Mouse (Mus musculus) c-Kit-positive CD71-negative TER-119-negative erythroid progenitor cells, embryonic 14.5 days (primary cell): ENCODE results near the gene Efna4.

Experiments
- DNase-seq: peaks from one replicate; pipeline ENCODE4 v3.0.0-alpha.2; 2013; ENCODE audit warnings: low read depth

Efna4 gene

GRCm38 (mm10) chr3:89337721-89338578, at the start of gene Efna4:
Gene Efna4 (minus strand): TSS chr3:89338028.
- DNase-seq, result no peak

- no peak for DNase-seq
Measured at GRCm38 (mm10) chr3:89386438-89387420, 48.9 kb upstream of the Efna4 start.

- no peak for DNase-seq
Measured at GRCm38 (mm10) chr3:89385451-89385850, 47.6 kb upstream of the Efna4 start.

GRCm38 (mm10) chr3:89384331-89385076, 46.7 kb upstream of the Efna4 start:
- no peak for DNase-seq

DNA sequence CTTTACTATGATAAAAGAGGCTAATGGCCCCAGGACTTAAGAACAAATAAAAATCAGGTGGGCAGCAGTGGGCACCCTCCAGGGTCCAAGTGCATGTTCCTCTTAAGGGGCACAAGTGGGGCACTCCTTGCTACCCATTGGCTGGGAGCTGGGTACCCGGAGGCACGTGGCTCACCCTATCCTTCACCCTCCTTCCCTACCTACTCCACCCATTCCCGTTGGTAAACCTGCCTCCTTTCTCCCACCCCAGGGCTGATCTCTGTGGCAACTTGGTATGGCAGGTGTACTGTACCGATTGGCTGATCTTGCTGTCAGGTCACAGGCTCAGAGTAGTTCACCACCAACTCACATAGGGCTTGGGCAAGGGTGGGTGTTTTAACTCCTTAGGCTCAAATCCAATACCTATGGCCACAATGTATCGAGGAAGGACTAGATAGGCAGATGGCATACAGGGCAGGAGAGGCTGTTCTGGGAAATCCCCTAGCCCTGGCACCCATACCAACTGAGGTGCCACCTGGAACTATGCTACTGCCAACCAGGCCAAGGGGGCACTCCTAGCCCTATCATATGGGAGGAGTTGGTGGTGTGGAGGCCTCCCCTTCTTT, 45.9 kb upstream of the Efna4 start:
- no peak for DNase-seq

GRCm38 (mm10) chr3:89382950-89383349, 45.1 kb upstream of the Efna4 start:
- DNase-seq, result no peak

GRCm38 (mm10) chr3:89382033-89382882, 44.4 kb upstream of the Efna4 start:
- no peak for DNase-seq

DNA sequence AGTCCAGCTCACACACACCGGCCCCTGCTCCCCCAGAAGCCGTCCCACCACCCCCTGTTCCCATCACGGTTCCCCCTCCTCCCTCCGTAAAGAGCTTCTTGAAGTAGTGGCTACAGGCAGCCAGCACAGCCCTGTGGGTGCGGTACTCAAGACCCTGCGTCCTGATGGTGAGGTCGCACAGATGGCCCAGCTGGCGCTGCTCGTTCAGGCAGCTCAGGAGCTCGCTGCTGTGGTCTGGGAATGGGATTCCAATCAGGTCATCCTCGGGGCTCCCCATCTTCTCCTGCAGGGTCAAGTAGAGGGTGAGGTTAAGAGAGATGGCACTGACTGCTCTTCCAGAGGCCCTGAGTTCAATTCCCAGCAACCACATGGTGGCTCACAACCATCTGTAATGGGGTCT, 43.4 kb upstream of the Efna4 start:
- no peak for DNase-seq

DNA sequence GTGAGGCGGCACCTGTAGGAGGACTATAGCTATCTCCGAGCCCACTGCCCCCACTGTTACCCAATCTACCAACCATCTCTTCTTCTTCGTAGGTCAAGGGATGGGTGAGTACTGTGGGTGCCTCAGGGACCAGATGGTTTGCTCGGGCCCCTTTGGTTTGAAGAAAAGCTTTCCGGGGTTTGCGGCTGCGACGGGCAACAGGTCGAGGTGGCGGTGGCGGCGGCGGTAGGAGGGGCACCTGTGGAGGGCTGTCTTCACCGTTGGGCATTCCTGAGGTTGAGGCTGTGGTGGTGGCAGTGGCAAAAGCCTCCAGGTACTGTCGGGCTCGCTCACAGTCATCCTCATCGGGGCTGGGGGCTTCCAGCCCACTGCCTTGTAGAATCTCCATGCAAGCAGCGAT, 42.9 kb upstream of the Efna4 start:
- DNase-seq, result no peak

- no peak for DNase-seq
Measured at GRCm38 (mm10) chr3:89380291-89380690, 42.5 kb upstream of the Efna4 start.

- DNase-seq, result no peak
Measured at GRCm38 (mm10) chr3:89379388-89380131, 41.7 kb upstream of the Efna4 start.

GRCm38 (mm10) chr3:89378394-89379067, 40.7 kb upstream of the Efna4 start:
- DNase-seq, result peak; percentile 67

- no peak for DNase-seq
Measured at GRCm38 (mm10) chr3:89377831-89378230, 40.0 kb upstream of the Efna4 start.

- DNase-seq, result no peak
Measured at GRCm38 (mm10) chr3:89373581-89374231, 35.9 kb upstream of the Efna4 start.

DNA sequence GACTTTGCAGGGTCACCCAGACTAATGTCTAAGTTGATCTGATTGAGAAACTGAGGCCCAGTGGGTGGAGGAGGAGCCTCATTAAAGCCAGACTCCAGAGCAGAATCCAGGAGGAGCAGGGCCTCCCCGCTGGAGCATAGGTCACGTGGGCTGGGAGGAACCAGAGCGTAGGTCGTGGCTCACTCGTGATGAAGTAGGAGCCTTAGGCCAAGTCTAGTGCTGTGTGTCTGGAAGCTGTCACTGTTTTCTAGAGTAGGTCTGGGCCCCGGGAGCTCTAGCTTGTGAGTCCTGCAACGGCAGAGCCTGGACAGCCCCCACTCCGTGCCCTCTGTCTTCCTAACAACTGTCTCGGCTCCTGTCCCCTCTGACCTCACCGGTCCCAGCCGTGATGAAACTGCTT, 29.5 kb upstream of the Efna4 start:
- DNase-seq, result no peak

- no peak for DNase-seq
Measured at GRCm38 (mm10) chr3:89365486-89366414, 27.9 kb upstream of the Efna4 start.

DNA sequence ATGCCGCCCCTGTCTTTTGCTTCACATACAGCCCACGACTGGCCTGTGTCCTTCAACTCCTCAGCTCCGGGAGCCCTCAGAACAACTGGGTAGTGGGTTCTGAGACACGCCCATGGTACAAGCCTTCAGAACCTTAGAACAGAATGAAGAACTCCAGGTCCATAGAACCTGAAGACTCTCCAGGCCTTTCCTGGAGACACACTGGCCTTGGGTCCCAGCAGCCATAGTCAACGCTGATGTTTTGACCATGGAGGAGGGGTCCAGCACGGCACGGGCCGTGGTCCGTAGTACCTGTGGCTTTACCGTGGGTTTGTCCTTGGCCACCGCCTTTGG, 27.3 kb upstream of the Efna4 start, which contains the start of gene Dcst1:
Dcst1 (minus strand) TSS at position 101 of the 333 bp plus-strand sequence.
- DNase-seq, result no peak

- DNase-seq, result no peak
Measured at GRCm38 (mm10) chr3:89364631-89365030, 26.8 kb upstream of the Efna4 start.
